Mouse (Mus musculus) embryonic facial prominence, embryonic 13.5 days (tissue): ENCODE results near the gene Slc25a44. TPM values are rescaled to one million over a fixed set of nuclear protein-coding genes. Genes with fewer than 3 reads are reported as not detected.

Source experiments
- ATAC-seq: fragments of 200-750 bp; cut with Nextera tagmentation; 2 replicates; pipeline ENCODE4 v1.8.0; 2017; ENCODE audit warnings: low read depth; ENCODE audit not compliant: insufficient number of reproducible peaks, insufficient read depth, low FRiP score, low TSS enrichment
- H3K27ac ChIP-seq: fragments of 300-500 bp; sonication (generic); 2 replicates; pipeline ENCODE4 v1.5.1; 2015; ENCODE audit warnings: moderate library complexity, mild to moderate bottlenecking, inconsistent platforms
- H3K27me3 ChIP-seq: fragments of 300-500 bp; sonication (generic); 2 replicates; pipeline ENCODE4 v1.6.1; 2015; ENCODE audit warnings: mild to moderate bottlenecking, inconsistent platforms
- H3K36me3 ChIP-seq: fragments of 300-500 bp; sonication (generic); 2 replicates; pipeline ENCODE4 v1.6.1; 2015; ENCODE audit warnings: mild to moderate bottlenecking, inconsistent platforms
- H3K4me1 ChIP-seq: fragments of 300-500 bp; sonication (generic); 2 replicates; pipeline ENCODE4 v1.6.1; 2015; ENCODE audit warnings: inconsistent platforms
- H3K4me2 ChIP-seq: fragments of 300-500 bp; sonication (generic); 2 replicates; pipeline ENCODE4 v1.6.1; 2015; ENCODE audit warnings: moderate library complexity, mild to moderate bottlenecking, inconsistent platforms
- H3K4me3 ChIP-seq: fragments of 300-500 bp; sonication (generic); 2 replicates; pipeline ENCODE4 v1.5.1; 2015; ENCODE audit warnings: mild to moderate bottlenecking, inconsistent platforms
- H3K9ac ChIP-seq: fragments of 300-500 bp; sonication (generic); 2 replicates; pipeline ENCODE4 v1.6.1; 2015; ENCODE audit warnings: mild to moderate bottlenecking, inconsistent platforms
- H3K9me3 ChIP-seq: fragments of 300-500 bp; sonication (generic); 2 replicates; pipeline ENCODE4 v1.6.1; 2016; ENCODE audit warnings: inconsistent platforms
- WGBS: fragments of 180-500 bp; shearing (Covaris S2); methylation state at CpG from one replicate; pipeline ENCODE4 v1.1.7; 2015; ENCODE audit warnings: mixed read lengths; 5-methylcytosine and 5-hydroxymethylcytosine counted together
- microRNA-seq: library from miRNA; unstranded; fragments of <30 nt; microRNA quantifications from one replicate; pipeline ENCODE4, GENCODE M21; 2016
- polyA plus RNA-seq: library from polyadenylated mRNA; unstranded; fragments of >200 nt; fragmentation: Nextera tagmentation; extraction: Ambion mirVana; gene quantifications from 2 replicates; pipeline ENCODE4 v1.2.1, GENCODE M21; 2015

Slc25a44 gene
- polyA plus RNA-seq, 1 experiment from 2014 or later: 16.7 TPM

GRCm38 (mm10) chr3:88361096-88361495, 63.8 kb downstream of the Slc25a44 start:
- WGBS: 81% methylated on average over 6 of the region's 6 CpGs
- no peak for ATAC-seq
- Histone ChIP-seq H3K4me1 (peaks cover 10% of the 10 kb centered on the region), H3K4me2 (no peak overlapping the region), H3K9me3 (no peaks in the 10 kb centered on the region), H3K27ac (no peak overlapping the region), H3K9ac (no peak overlapping the region), H3K27me3 (peaks cover 23% of the 10 kb centered on the region), H3K4me3 (no peak overlapping the region), H3K36me3 (peaks cover 70% of the 10 kb centered on the region)

Small RNA genes within 50 kb of the gene (microRNA-seq; reads per million reads assigned to microRNA genes)
- gene Mir7011: not detected

Other genes with a start within 250 kb of the Slc25a44 start
- 3.3 and 6.7 TPM in 2 replicates for gene Rhbg, start 170.4 kb downstream of the Slc25a44 start, polyA plus RNA-seq
- 0.55 and 3.5 TPM in 2 replicates for gene Gm38392, start 137.9 kb downstream of the Slc25a44 start, polyA plus RNA-seq
- gene Tsacc, start 128.1 kb downstream of the Slc25a44 start, polyA plus RNA-seq: 15.0 and 16.1 TPM in 2 replicates
- gene Cct3, start 128.0 kb downstream of the Slc25a44 start, polyA plus RNA-seq: 517 and 559 TPM in 2 replicates
- gene Glmp, start 100.1 kb downstream of the Slc25a44 start, polyA plus RNA-seq: 164 and 188 TPM in 2 replicates
- gene Tmem79, start 89.0 kb downstream of the Slc25a44 start, polyA plus RNA-seq: 9.1 and 10.4 TPM in 2 replicates
- gene Smg5, start 88.9 kb downstream of the Slc25a44 start, polyA plus RNA-seq: 55.0 and 58.3 TPM in 2 replicates
- gene Paqr6, start 60.6 kb downstream of the Slc25a44 start, polyA plus RNA-seq: 4.2 and 4.9 TPM in 2 replicates
- 0.28 TPM in 1 of 2 replicates, not detected in the other for gene Bglap3, start 52.4 kb downstream of the Slc25a44 start, polyA plus RNA-seq
- gene Bglap2, start 46.4 kb downstream of the Slc25a44 start, polyA plus RNA-seq: 0.58 TPM in 1 of 2 replicates, not detected in the other
- 0.91 TPM in 1 of 2 replicates, not detected in the other for gene Bglap, start 40.7 kb downstream of the Slc25a44 start, polyA plus RNA-seq
- gene Pmf1, start 14.8 kb downstream of the Slc25a44 start, polyA plus RNA-seq: 121 and 153 TPM in 2 replicates
- gene Sema4a, start 36.0 kb upstream of the Slc25a44 start, polyA plus RNA-seq: 10.3 and 13.3 TPM in 2 replicates
- 311 and 321 TPM in 2 replicates for gene Lmna, start 84.8 kb upstream of the Slc25a44 start, polyA plus RNA-seq
- 32.2 and 33.4 TPM in 2 replicates for gene Mex3a, start 107.3 kb upstream of the Slc25a44 start, polyA plus RNA-seq
- gene Rab25, start 123.2 kb upstream of the Slc25a44 start, polyA plus RNA-seq: 18.6 and 19.5 TPM in 2 replicates
- gene Lamtor2, start 127.9 kb upstream of the Slc25a44 start, polyA plus RNA-seq: 164 and 169 TPM in 2 replicates
- gene Ubqln4, start 128.6 kb upstream of the Slc25a44 start, polyA plus RNA-seq: 43.0 and 44.6 TPM in 2 replicates
- 259 and 274 TPM in 2 replicates for gene Ssr2, start 150.7 kb upstream of the Slc25a44 start, polyA plus RNA-seq
- gene Arhgef2, start 180.8 kb upstream of the Slc25a44 start, polyA plus RNA-seq: 91.6 and 99.4 TPM in 2 replicates
- gene Rxfp4, start 228.0 kb upstream of the Slc25a44 start, polyA plus RNA-seq: not detected in 2 replicates